Mouse (Mus musculus) midbrain, embryonic 11.5 days (tissue): ENCODE data around the gene Agbl4. TPM values are rescaled to one million over a fixed set of nuclear protein-coding genes. Genes with fewer than 3 reads are reported as not detected.
A peak's percentile ranks its signal among the peaks of the same experiment; 100 is the strongest.

Source experiments
- ATAC-seq: fragments of 200-750 bp; cut with Nextera tagmentation; 2 replicates; pipeline ENCODE4 v1.8.0; 2017; ENCODE audit warnings: moderate TSS enrichment, moderate library complexity; ENCODE audit not compliant: low FRiP score
- DNase-seq: peaks from one replicate; pipeline ENCODE4 v3.0.0; 2015; ENCODE audit warnings: low spot score; ENCODE audit errors: missing footprints
- H3K27ac ChIP-seq: fragments of 300-500 bp; sonication (generic); 2 replicates; pipeline ENCODE4 v1.5.1; 2014; ENCODE audit warnings: low read depth, low read length
- H3K27me3 ChIP-seq: fragments of 300-500 bp; sonication (generic); 2 replicates; pipeline ENCODE4 v1.6.1; 2014; ENCODE audit warnings: mild to moderate bottlenecking, low read length, moderate library complexity, mixed read lengths; ENCODE audit not compliant: control insufficient read depth, insufficient read depth
- H3K36me3 ChIP-seq: fragments of 300-500 bp; sonication (generic); 2 replicates; pipeline ENCODE4 v1.6.1; 2014; ENCODE audit warnings: mild to moderate bottlenecking, low read length, moderate library complexity, mixed read lengths; ENCODE audit not compliant: control insufficient read depth, insufficient read depth
- H3K4me1 ChIP-seq: fragments of 300-500 bp; sonication (generic); 2 replicates; pipeline ENCODE4 v1.6.1; 2014; ENCODE audit warnings: low read length; ENCODE audit not compliant: control insufficient read depth, insufficient read depth
- H3K4me2 ChIP-seq: fragments of 300-500 bp; sonication (generic); 2 replicates; pipeline ENCODE4 v1.6.1; 2014; ENCODE audit warnings: mild to moderate bottlenecking, moderate library complexity
- H3K4me3 ChIP-seq: fragments of 300-500 bp; sonication (generic); 2 replicates; pipeline ENCODE4 v1.5.1; 2014; ENCODE audit warnings: low read depth, low read length
- H3K9ac ChIP-seq: fragments of 300-500 bp; sonication (generic); 2 replicates; pipeline ENCODE4 v1.6.1; 2014; ENCODE audit warnings: low read length
- H3K9me3 ChIP-seq: fragments of 300-500 bp; sonication (generic); 2 replicates; pipeline ENCODE4 v1.6.1; 2016; ENCODE audit warnings: low read length; ENCODE audit not compliant: control insufficient read depth
- WGBS: fragments of 180-500 bp; shearing (Covaris S2); extraction: QIAGEN DNeasy Blood & Tissue Kit; methylation state at CpG from one replicate; pipeline ENCODE4 v1.1.7; 2014; 5-methylcytosine and 5-hydroxymethylcytosine counted together
- polyA plus RNA-seq: library from polyadenylated mRNA; unstranded; fragments of >200 nt; fragmentation: Nextera tagmentation; extraction: Ambion mirVana; gene quantifications from 2 replicates; pipeline ENCODE4 v1.2.1, GENCODE M21; 2014

Gene Agbl4
- polyA plus RNA-seq, 1 experiment from 2014 or later, result 0.87 TPM

DNA sequence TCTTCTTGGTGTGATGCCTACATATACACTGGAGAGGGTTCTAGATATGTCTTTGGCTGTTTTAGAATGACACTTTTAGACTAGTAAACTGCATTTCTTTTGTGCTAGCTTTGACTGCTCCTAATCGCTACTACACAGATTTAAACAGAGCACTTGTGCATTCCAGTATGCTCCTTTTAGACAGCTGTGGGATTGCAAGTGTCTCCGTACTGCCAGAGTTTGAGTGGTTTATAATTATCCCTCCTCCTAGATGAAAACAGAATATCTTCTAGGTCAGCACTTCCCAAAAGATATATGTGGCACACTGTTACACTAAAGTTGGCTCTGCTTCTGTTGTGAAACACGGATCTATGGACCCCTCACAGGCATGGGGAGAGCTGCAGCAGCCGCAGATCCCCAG lies 935.4 kb downstream of the Agbl4 start:
- H3K4me3 ChIP-seq, result no peak overlapping the region
- 86% methylated on average over 4 of the region's 4 CpGs for WGBS
- no peak overlapping the region for H3K4me2 ChIP-seq
- no peaks in the 10 kb centered on the region for H3K36me3 ChIP-seq
- no peaks in the 10 kb centered on the region for H3K4me1 ChIP-seq
- H3K9ac ChIP-seq, result no peak overlapping the region
- H3K9me3 ChIP-seq, result no peaks in the 10 kb centered on the region
- no peak overlapping the region for H3K27ac ChIP-seq
- DNase-seq (no peak), ATAC-seq (no peak)
- H3K27me3 ChIP-seq, result no peaks in the 10 kb centered on the region

DNA sequence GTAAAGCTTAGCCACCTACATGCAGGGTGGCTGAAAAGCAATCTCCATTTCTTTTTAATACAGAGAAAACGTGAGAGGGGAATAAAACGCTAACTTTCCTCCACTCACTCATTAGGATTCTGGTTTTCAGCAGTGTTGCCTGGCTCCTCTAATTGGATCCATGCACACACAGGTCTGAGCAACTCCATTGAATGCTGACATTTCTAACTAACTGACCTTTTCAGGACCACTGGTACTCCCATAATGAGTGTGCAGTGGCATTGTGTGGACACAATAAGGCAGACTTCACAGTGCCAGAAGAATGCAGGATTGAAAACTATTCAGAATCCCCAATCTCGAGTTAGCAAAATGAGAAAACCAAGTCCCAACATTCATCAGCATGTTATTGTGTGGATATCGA lies 952.5 kb downstream of the Agbl4 start:
- peak; percentile 81 for DNase-seq
- peak; percentile 55; the same call in 1 of the 2 replicates for ATAC-seq

DNA sequence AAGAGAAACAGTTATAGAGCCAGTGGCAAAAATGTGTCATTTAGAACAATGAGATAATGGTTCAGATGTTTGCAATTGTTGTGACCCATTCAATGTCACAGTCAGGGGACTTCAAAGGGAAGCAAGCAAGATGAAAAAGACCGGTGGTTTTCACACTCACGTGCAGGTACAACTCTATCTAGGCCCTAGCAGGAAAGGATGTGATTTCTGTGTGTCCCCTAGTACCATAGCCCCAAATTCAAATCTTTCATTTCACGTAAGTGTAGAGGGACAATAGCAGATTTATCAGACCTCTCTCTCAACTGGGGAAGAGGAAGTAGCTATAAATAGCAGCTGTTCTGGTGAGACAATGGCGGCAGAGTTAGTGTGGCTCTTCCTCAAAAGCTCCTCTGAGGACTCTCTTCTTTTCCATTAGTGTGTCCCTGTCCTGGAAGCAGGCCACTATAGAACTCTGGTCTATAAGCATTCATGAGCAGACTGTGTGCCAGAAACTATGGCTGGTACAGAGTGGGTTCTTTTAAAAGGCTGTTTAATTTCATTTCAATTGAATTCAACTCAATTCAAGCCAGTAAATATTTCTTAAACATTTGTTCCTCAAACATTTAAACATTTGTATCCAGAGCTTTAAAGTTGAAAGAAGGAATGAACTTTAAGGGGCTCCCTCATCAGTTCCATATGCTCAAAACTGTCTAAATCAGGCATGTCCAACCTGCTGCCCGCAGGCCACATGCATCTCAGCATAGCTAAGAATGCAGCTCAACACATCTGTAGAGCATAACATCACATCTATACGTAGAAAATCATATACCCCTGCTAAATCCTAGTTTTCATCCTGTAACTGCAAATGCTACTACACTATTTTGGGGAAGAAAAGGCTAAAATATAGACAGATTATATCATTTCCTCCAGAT lies 953.4 kb downstream of the Agbl4 start:
- no peak overlapping the region for H3K27ac ChIP-seq
- peak; percentile 66 for DNase-seq
- no peaks in the 10 kb centered on the region for H3K9me3 ChIP-seq
- no peak overlapping the region for H3K9ac ChIP-seq
- no peaks in the 10 kb centered on the region for H3K27me3 ChIP-seq
- ATAC-seq, result no peak
- H3K36me3 ChIP-seq, result no peaks in the 10 kb centered on the region
- no peak overlapping the region for H3K4me3 ChIP-seq
- H3K4me2 ChIP-seq, result no peak overlapping the region
- 0 out of 2 replicates have a peak, but pooled peaks cover 5% of the 10 kb centered on the region for H3K4me1 ChIP-seq
- WGBS, result 68% methylated on average over 6 of the region's 6 CpGs

More for the DNA sequence above, 952.5 kb downstream of the Agbl4 start:
- Histone ChIP-seq H3K9ac (no peak overlapping the region), H3K36me3 (no peaks in the 10 kb centered on the region), H3K4me1 (0 out of 2 replicates have a peak, but pooled peaks cover 5% of the 10 kb centered on the region), H3K4me2 (no peak overlapping the region), H3K27me3 (no peaks in the 10 kb centered on the region), H3K4me3 (no peak overlapping the region), H3K27ac (no peak overlapping the region), H3K9me3 (no peaks in the 10 kb centered on the region)
- 28% methylated on average over 4 of the region's 4 CpGs for WGBS

DNA sequence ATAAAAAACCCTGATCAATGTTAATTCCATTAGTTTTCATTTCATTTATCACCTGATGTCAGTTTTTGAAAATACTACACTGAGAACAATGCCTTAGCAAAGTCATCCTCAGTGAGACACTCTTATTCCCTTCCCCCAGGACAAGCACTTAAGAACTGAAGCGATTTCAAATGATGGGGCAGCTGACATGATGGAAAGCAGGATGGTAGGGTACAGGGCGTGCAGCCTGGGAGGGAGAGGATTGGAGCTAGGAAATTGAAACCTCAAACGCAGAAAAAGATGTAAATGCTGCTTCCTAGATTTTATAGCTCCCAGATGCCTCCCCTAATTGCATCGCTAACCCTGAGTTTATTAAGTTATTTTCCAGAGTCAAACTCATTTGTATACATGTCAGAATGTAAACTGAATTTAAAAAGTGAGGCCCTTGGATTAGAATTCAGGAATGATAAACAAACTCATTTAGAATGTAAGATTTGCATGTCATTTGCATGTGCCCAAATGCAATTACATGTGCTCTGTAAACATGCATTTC lies 959.2 kb downstream of the Agbl4 start:
- Histone ChIP-seq H3K4me1 (no peaks in the 10 kb centered on the region), H3K36me3 (no peaks in the 10 kb centered on the region), H3K27ac (no peak overlapping the region), H3K9me3 (no peaks in the 10 kb centered on the region), H3K27me3 (no peaks in the 10 kb centered on the region), H3K4me2 (no peak overlapping the region), H3K4me3 (no peak overlapping the region), H3K9ac (no peak overlapping the region)
- ATAC-seq (no peak), DNase-seq (peak; percentile 67)
- 72% methylated on average over 4 of the region's 4 CpGs for WGBS

DNA sequence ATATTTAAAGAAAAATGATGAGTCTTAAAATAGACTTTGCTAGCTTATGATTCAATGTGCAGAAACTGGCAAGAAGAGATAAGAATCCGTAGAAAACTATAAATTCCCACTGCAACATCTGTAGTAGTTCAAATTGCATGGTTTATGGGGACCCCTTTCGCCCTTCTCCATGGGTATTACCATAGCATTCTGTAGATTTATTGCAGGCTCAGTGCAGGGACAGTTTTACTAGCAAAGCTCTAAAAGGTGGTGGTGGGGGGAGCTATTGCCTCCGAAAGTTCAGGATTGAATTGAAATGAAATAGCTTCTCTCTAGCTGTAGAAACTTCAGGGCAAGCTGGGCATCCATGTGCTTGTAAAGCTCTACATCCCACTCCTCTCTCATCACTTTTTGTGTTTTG lies 959.7 kb downstream of the Agbl4 start:
- Histone ChIP-seq H3K27ac (no peak overlapping the region), H3K36me3 (no peaks in the 10 kb centered on the region), H3K9ac (no peak overlapping the region), H3K27me3 (no peaks in the 10 kb centered on the region), H3K4me2 (no peak overlapping the region), H3K9me3 (no peaks in the 10 kb centered on the region), H3K4me3 (no peak overlapping the region), H3K4me1 (no peaks in the 10 kb centered on the region)
- no peak for ATAC-seq
- no peak for DNase-seq
- WGBS, result 84% methylated on average over 3 of the region's 3 CpGs

DNA sequence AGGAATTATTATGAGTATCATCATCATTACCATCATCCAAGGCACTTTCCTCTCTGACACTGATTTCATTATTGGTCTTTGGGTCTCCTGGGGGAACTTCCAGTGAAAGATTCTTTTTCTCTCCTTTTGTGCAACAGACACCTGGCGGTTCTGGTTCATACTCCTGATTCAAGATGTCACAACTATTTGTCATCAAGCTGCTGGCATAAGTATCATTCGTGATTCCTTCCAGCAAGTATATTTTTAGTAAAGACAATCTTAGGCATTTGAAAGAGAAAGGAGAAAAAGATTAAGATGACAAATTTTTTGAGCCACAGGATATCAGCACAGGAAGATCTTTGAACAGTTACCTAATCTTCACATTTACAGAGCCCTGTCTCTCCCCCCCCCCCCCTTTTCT lies 966.7 kb downstream of the Agbl4 start:
- no peak overlapping the region for H3K27ac ChIP-seq
- no peaks in the 10 kb centered on the region for H3K9me3 ChIP-seq
- ATAC-seq (no peak), DNase-seq (peak; percentile 45)
- no peaks in the 10 kb centered on the region for H3K36me3 ChIP-seq
- no peak overlapping the region for H3K4me2 ChIP-seq
- no peak overlapping the region for H3K4me3 ChIP-seq
- no peak overlapping the region for H3K9ac ChIP-seq
- H3K4me1 ChIP-seq, result no peaks in the 10 kb centered on the region
- H3K27me3 ChIP-seq, result no peaks in the 10 kb centered on the region
- WGBS, result 84% methylated on average over 2 of the region's 2 CpGs

DNA sequence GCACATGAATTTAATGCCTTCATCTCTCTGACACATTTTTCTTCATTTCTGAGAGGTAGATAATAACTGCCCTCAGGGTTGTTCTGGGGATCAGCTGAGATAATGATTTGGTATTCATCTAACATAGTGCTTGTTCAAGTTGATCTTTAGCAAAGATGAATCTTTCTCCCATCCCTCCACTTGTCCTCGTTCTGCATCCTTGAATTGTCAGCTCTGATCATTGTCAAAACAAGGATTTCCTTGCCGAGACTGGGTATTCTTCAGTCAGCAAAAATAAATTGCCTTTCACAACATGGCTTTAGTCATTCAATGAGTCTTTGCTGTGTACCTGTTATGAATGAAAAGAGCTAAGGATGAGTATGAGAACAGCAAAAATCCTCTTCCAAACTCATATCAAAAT lies 970.3 kb downstream of the Agbl4 start:
- H3K9me3 ChIP-seq, result no peaks in the 10 kb centered on the region
- 81% methylated on average over 2 of the region's 2 CpGs for WGBS
- DNase-seq, result no peak

DNA sequence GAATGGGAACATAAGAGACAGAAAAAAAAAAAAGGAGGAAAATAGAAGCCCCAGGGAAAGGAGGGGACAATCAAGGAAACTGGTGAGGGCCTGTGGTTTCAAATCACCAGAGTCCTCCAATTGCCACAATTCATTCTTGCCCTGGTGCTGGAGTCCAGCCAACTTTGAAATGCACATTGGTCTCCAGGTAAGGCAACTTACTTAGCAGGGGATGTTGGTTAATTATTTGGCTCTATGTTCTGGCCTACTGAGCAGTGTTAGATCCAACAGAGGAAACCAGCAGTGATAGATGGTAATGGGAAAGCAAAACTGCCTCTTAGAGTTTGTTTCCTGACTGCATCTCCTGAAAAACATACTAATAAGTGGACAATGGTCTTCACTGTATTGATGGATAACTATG lies 979.7 kb downstream of the Agbl4 start:
- Histone ChIP-seq H3K36me3 (no peaks in the 10 kb centered on the region), H3K4me1 (no peaks in the 10 kb centered on the region), H3K4me3 (no peak overlapping the region), H3K27ac (no peak overlapping the region), H3K9ac (no peak overlapping the region), H3K27me3 (no peaks in the 10 kb centered on the region; the same call in 1 of the 2 replicates), H3K4me2 (no peak overlapping the region), H3K9me3 (no peaks in the 10 kb centered on the region)
- DNase-seq, result no peak
- no peak for ATAC-seq

More for the DNA sequence above, 970.3 kb downstream of the Agbl4 start:
- Histone ChIP-seq H3K4me2 (no peak overlapping the region), H3K36me3 (no peaks in the 10 kb centered on the region), H3K9ac (no peak overlapping the region), H3K27ac (no peak overlapping the region), H3K27me3 (no peaks in the 10 kb centered on the region), H3K4me3 (no peak overlapping the region), H3K4me1 (no peaks in the 10 kb centered on the region)
- ATAC-seq, result no peak

DNA sequence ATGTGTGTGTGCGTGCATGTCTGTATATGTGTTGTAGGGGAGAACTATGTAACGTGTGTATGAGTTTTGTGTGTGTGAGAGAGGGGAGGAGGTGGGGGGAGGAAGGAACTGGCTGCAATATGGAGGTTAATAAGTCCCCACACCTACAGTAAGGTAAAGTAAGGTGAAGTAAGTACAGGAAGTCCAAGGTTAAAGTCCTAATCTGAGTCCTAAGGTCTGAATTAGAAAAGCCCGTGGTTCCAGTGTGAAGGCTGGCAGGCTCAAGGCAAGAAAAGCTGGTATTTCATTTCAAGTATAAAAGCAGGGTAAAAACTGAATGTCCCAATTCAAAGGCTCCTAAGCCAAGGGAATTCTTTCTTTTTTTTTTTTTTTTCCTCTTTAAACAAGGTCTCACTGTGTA lies 980.6 kb downstream of the Agbl4 start:
- Histone ChIP-seq H3K4me1 (no peaks in the 10 kb centered on the region), H3K27me3 (no peaks in the 10 kb centered on the region; the same call in 1 of the 2 replicates), H3K9me3 (no peaks in the 10 kb centered on the region), H3K4me3 (no peak overlapping the region), H3K27ac (no peak overlapping the region), H3K9ac (no peak overlapping the region), H3K4me2 (no peak overlapping the region), H3K36me3 (no peaks in the 10 kb centered on the region)
- ATAC-seq (no peak), DNase-seq (no peak)
- 89% methylated on average over 3 of the region's 3 CpGs for WGBS
